Mouse (Mus musculus) intestine, embryonic 14.5 days (tissue): ENCODE measurements at regions not wholly inside any gene's neighbourhood (a gene's known extent, or its start where the extent isn't known, plus 50 kb on each side); places are given as distances from the start of the nearest gene placed in this dataset.

Experiments
- ATAC-seq: fragments of 200-750 bp; cut with Nextera tagmentation; replicated peaks from 2 replicates; pipeline ENCODE4 v1.8.0; 2017; ENCODE audit warnings: low read depth, moderate number of reproducible peaks, moderate TSS enrichment, moderate library complexity; ENCODE audit not compliant: low FRiP score, low TSS enrichment
- DNase-seq: peaks from one replicate; pipeline ENCODE4 v3.0.0-alpha.2; 2018; ENCODE audit warnings: low spot score
- H3K27ac ChIP-seq: fragments of 300-500 bp; sonication (generic); 2 replicates; pipeline ENCODE4 v1.5.1; 2014; ENCODE audit warnings: low read depth, mild to moderate bottlenecking, control low read depth
- H3K27me3 ChIP-seq: fragments of 300-500 bp; sonication (generic); replicated peaks from 2 replicates; pipeline ENCODE4 v1.6.1; 2014; ENCODE audit warnings: low read length, control low read depth; ENCODE audit not compliant: control insufficient read depth, insufficient read depth
- H3K36me3 ChIP-seq: fragments of 300-500 bp; sonication (generic); 2 replicates; pipeline ENCODE4 v1.6.1; 2014; ENCODE audit warnings: low read length, control low read depth; ENCODE audit not compliant: control insufficient read depth, insufficient read depth
- H3K4me1 ChIP-seq: fragments of 300-500 bp; sonication (generic); replicated peaks from 2 replicates; pipeline ENCODE4 v1.6.1; 2014; ENCODE audit warnings: low read length, control low read depth, mixed read lengths; ENCODE audit not compliant: control insufficient read depth, insufficient read depth
- H3K4me2 ChIP-seq: fragments of 300-500 bp; sonication (generic); 2 replicates; pipeline ENCODE4 v1.6.1; 2014; ENCODE audit warnings: low read length
- H3K4me3 ChIP-seq: fragments of 300-500 bp; sonication (generic); 2 replicates; pipeline ENCODE4 v1.5.1; 2014; ENCODE audit warnings: low read depth, low read length, control low read depth, mixed read lengths
- H3K9ac ChIP-seq: fragments of 300-500 bp; sonication (generic); 2 replicates; pipeline ENCODE4 v1.6.1; 2014; ENCODE audit warnings: mild to moderate bottlenecking, low read length
- H3K9me3 ChIP-seq: fragments of 300-500 bp; sonication (generic); 2 replicates; pipeline ENCODE4 v1.6.1; 2016; ENCODE audit warnings: low read length, control low read depth; ENCODE audit not compliant: control insufficient read depth
- WGBS: fragments of 180-500 bp; shearing (Covaris S2); extraction: QIAGEN DNeasy Blood & Tissue Kit; methylation state at CpG from one replicate; pipeline ENCODE4 v1.1.7; 2014; 5-methylcytosine and 5-hydroxymethylcytosine counted together

- DNase-seq (no peak), ATAC-seq (no peak)
- Histone ChIP-seq H3K27me3 (no peaks in the 10 kb centered on the region), H3K9me3 (no peaks in the 10 kb centered on the region), H3K27ac (no peak overlapping the region), H3K4me1 (no peaks in the 10 kb centered on the region), H3K36me3 (no peaks in the 10 kb centered on the region), H3K4me2 (no peak overlapping the region), H3K4me3 (no peak overlapping the region), H3K9ac (no peak overlapping the region)
- WGBS = 81% methylated on average over 4 of the region's 4 CpGs
These were observed 269.4 kb upstream of the Chd6 start for GRCm38 (mm10) chr2:161378313-161378712.

GRCm38 (mm10) chr2:161362325-161362724 lies 253.4 kb upstream of the Chd6 start:
- 87% methylated on average over 3 of the region's 3 CpGs for WGBS
- no peak for ATAC-seq

GRCm38 (mm10) chr2:161349110-161349509 lies 240.2 kb upstream of the Chd6 start:
- H3K4me1 ChIP-seq = no peaks in the 10 kb centered on the region
- no peak overlapping the region for H3K4me2 ChIP-seq
- 35% methylated on average over 4 of the region's 4 CpGs for WGBS
- no peak for ATAC-seq
- no peak overlapping the region for H3K4me3 ChIP-seq
- H3K9ac ChIP-seq = no peak overlapping the region
- no peak for DNase-seq
- H3K27me3 ChIP-seq = no peaks in the 10 kb centered on the region
- no peaks in the 10 kb centered on the region for H3K9me3 ChIP-seq
- no peak overlapping the region for H3K27ac ChIP-seq
- no peaks in the 10 kb centered on the region for H3K36me3 ChIP-seq

More at GRCm38 (mm10) chr2:161362325-161362724, 253.4 kb upstream of the Chd6 start:
- Histone ChIP-seq H3K4me2 (no peak overlapping the region), H3K36me3 (no peaks in the 10 kb centered on the region), H3K4me3 (no peak overlapping the region), H3K27ac (no peak overlapping the region), H3K4me1 (no peaks in the 10 kb centered on the region), H3K27me3 (no peaks in the 10 kb centered on the region), H3K9me3 (no peaks in the 10 kb centered on the region), H3K9ac (no peak overlapping the region)
- DNase-seq = no peak

GRCm38 (mm10) chr2:161344018-161344417 lies 235.1 kb upstream of the Chd6 start:
- DNase-seq (no peak), ATAC-seq (no peak)
- Histone ChIP-seq H3K9ac (no peak overlapping the region), H3K4me1 (no peaks in the 10 kb centered on the region), H3K36me3 (no peaks in the 10 kb centered on the region), H3K9me3 (no peaks in the 10 kb centered on the region), H3K4me2 (no peak overlapping the region), H3K27me3 (no peaks in the 10 kb centered on the region), H3K4me3 (no peak overlapping the region), H3K27ac (no peak overlapping the region)
- 80% methylated on average over 2 of the region's 2 CpGs for WGBS

- no peaks in the 10 kb centered on the region for H3K4me1 ChIP-seq
- H3K27ac ChIP-seq = no peak overlapping the region
- H3K9me3 ChIP-seq = no peaks in the 10 kb centered on the region
- no peaks in the 10 kb centered on the region for H3K27me3 ChIP-seq
- H3K9ac ChIP-seq = no peak overlapping the region
- 82% methylated on average over 2 of the region's 2 CpGs for whole genome bisulfite sequencing
- H3K4me2 ChIP-seq = no peak overlapping the region
- ATAC-seq (no peak), DNase-seq (no peak)
- no peak overlapping the region for H3K4me3 ChIP-seq
- no peaks in the 10 kb centered on the region for H3K36me3 ChIP-seq
These were observed 233.8 kb upstream of the Chd6 start for GRCm38 (mm10) chr2:161342648-161343047.

- no peak overlapping the region for H3K4me3 ChIP-seq
- no peaks in the 10 kb centered on the region for H3K27me3 ChIP-seq
- ATAC-seq = peak; percentile 80
- H3K4me1 ChIP-seq = no peaks in the 10 kb centered on the region
- H3K4me2 ChIP-seq = peak overlapping the region; percentile 25; the same call in 1 of the 2 replicates
- H3K27ac ChIP-seq = no peak overlapping the region
- no peaks in the 10 kb centered on the region for H3K9me3 ChIP-seq
- DNase-seq = peak; percentile 63
- H3K36me3 ChIP-seq = no peaks in the 10 kb centered on the region
- no peak overlapping the region for H3K9ac ChIP-seq
- WGBS = 1% methylated on average over 11 of the region's 11 CpGs
These were observed 232.6 kb upstream of the Chd6 start for GRCm38 (mm10) chr2:161341368-161341891.

GRCm38 (mm10) chr2:161340291-161340690 lies 231.4 kb upstream of the Chd6 start:
- no peak for ATAC-seq
- Histone ChIP-seq H3K4me1 (no peaks in the 10 kb centered on the region), H3K4me3 (no peak overlapping the region), H3K27ac (no peak overlapping the region), H3K36me3 (no peaks in the 10 kb centered on the region), H3K4me2 (no peak overlapping the region), H3K9ac (no peak overlapping the region), H3K27me3 (no peaks in the 10 kb centered on the region), H3K9me3 (no peaks in the 10 kb centered on the region)
- WGBS = 83% methylated on average over 9 of the region's 9 CpGs
- DNase-seq = no peak

GRCm38 (mm10) chr2:161339327-161340001 lies 230.6 kb upstream of the Chd6 start:
- Histone ChIP-seq H3K27ac (no peak overlapping the region), H3K4me3 (no peak overlapping the region), H3K9me3 (no peaks in the 10 kb centered on the region), H3K9ac (no peak overlapping the region), H3K36me3 (no peaks in the 10 kb centered on the region), H3K4me2 (no peak overlapping the region), H3K4me1 (no peaks in the 10 kb centered on the region), H3K27me3 (no peaks in the 10 kb centered on the region)
- no peak for DNase-seq
- no peak for ATAC-seq
- 27% methylated on average over 14 of the region's 14 CpGs for WGBS

GRCm38 (mm10) chr2:161338953-161339326 lies 230.1 kb upstream of the Chd6 start:
- no peaks in the 10 kb centered on the region for H3K27me3 ChIP-seq
- DNase-seq (no peak), ATAC-seq (no peak)
- no peak overlapping the region for H3K4me3 ChIP-seq
- no peaks in the 10 kb centered on the region for H3K4me1 ChIP-seq
- H3K9ac ChIP-seq = no peak overlapping the region
- WGBS = 24% methylated on average over 3 of the region's 3 CpGs
- no peak overlapping the region for H3K27ac ChIP-seq
- no peaks in the 10 kb centered on the region for H3K9me3 ChIP-seq
- H3K4me2 ChIP-seq = no peak overlapping the region
- no peaks in the 10 kb centered on the region for H3K36me3 ChIP-seq
